Mouse (Mus musculus): ENCODE measurements around the gene Gm10842. TPM values are rescaled to one million over a fixed set of nuclear protein-coding genes. Genes with fewer than 3 reads are reported as not detected.
"Not testable (repeated sequence)": the region's sequence is repeated elsewhere in the genome, so short reads cannot be mapped to it uniquely, and the experiment has no call there.

The Gm10842 gene
- polyA plus RNA-seq, 1 experiment from 2014 or later, result not detected

GRCm38 (mm10) chr11:105137255-105137654 is 9.4 kb upstream of the Gm10842 start:
- peaks cover 100% of the 10 kb centered on the region for H3K36me3 ChIP-seq (replicated peaks; ENCODE audit: control insufficient read depth, insufficient read depth)
- H3K9ac ChIP-seq; ATAC-seq (ENCODE audit: low FRiP score); H3K4me1 ChIP-seq (replicated peaks; ENCODE audit: control insufficient read depth, insufficient read depth, low read length); H3K27me3 ChIP-seq (ENCODE audit: control insufficient read depth, insufficient read depth, low read length); H3K4me2 ChIP-seq (replicated peaks); H3K4me3 ChIP-seq (replicated peaks; ENCODE audit: low read length); H3K9me3 ChIP-seq (ENCODE audit: control insufficient read depth, low read length); DNase-seq (ENCODE audit: low spot score); H3K27ac ChIP-seq: not testable (repeated sequence)
- 89% methylated on average over 2 of the region's 2 CpGs for WGBS

GRCm38 (mm10) chr11:105140512-105140911 is 6.2 kb upstream of the Gm10842 start:
- not testable (repeated sequence) for DNase-seq (ENCODE audit: low spot score); H3K4me2 ChIP-seq (replicated peaks); H3K27me3 ChIP-seq (ENCODE audit: control insufficient read depth, insufficient read depth, low read length); ATAC-seq (ENCODE audit: low FRiP score); H3K27ac ChIP-seq; H3K4me3 ChIP-seq (replicated peaks; ENCODE audit: low read length); H3K9ac ChIP-seq; H3K4me1 ChIP-seq (replicated peaks; ENCODE audit: control insufficient read depth, insufficient read depth, low read length); H3K9me3 ChIP-seq (ENCODE audit: control insufficient read depth, low read length)
- WGBS, result 98% methylated on average over 7 of the region's 8 CpGs
- H3K36me3 ChIP-seq (replicated peaks; ENCODE audit: control insufficient read depth, insufficient read depth), result peaks cover 68% of the 10 kb centered on the region

GRCm38 (mm10) chr11:105141115-105141514 is 5.6 kb upstream of the Gm10842 start:
- WGBS, result 92% methylated on average over 5 of the region's 5 CpGs
- H3K4me1 ChIP-seq (replicated peaks; ENCODE audit: control insufficient read depth, insufficient read depth, low read length), result no peaks in the 10 kb centered on the region

GRCm38 (mm10) chr11:105143564-105143963 is 3.1 kb upstream of the Gm10842 start:
- no peak overlapping the region for H3K4me3 ChIP-seq (replicated peaks; ENCODE audit: low read length)
- DNase-seq (ENCODE audit: low spot score), result no peak
- ATAC-seq (ENCODE audit: low FRiP score), result no peak
- no peaks in the 10 kb centered on the region for H3K4me1 ChIP-seq (replicated peaks; ENCODE audit: control insufficient read depth, insufficient read depth, low read length)
- H3K27ac ChIP-seq, result no peak overlapping the region
- H3K36me3 ChIP-seq (replicated peaks; ENCODE audit: control insufficient read depth, insufficient read depth), result peaks cover 38% of the 10 kb centered on the region
- no peak overlapping the region for H3K4me2 ChIP-seq (replicated peaks)
- H3K9ac ChIP-seq, result no peak overlapping the region
- H3K9me3 ChIP-seq (ENCODE audit: control insufficient read depth, low read length), result no peaks in the 10 kb centered on the region
- no peaks in the 10 kb centered on the region for H3K27me3 ChIP-seq (ENCODE audit: control insufficient read depth, insufficient read depth, low read length)

More at GRCm38 (mm10) chr11:105141115-105141514, 5.6 kb upstream of the Gm10842 start:
- no peaks in the 10 kb centered on the region for H3K9me3 ChIP-seq (ENCODE audit: control insufficient read depth, low read length)
- DNase-seq (ENCODE audit: low spot score), result no peak
- H3K9ac ChIP-seq, result no peak overlapping the region
- H3K27ac ChIP-seq, result no peak overlapping the region
- H3K36me3 ChIP-seq (replicated peaks; ENCODE audit: control insufficient read depth, insufficient read depth), result peaks cover 62% of the 10 kb centered on the region
- no peak overlapping the region for H3K4me3 ChIP-seq (replicated peaks; ENCODE audit: low read length)
- no peak overlapping the region for H3K4me2 ChIP-seq (replicated peaks)
- no peaks in the 10 kb centered on the region for H3K27me3 ChIP-seq (ENCODE audit: control insufficient read depth, insufficient read depth, low read length)
- ATAC-seq (ENCODE audit: low FRiP score), result no peak

GRCm38 (mm10) chr11:105144084-105144483 is 2.6 kb upstream of the Gm10842 start:
- H3K4me1 ChIP-seq (replicated peaks; ENCODE audit: control insufficient read depth, insufficient read depth, low read length), result no peaks in the 10 kb centered on the region
- no peak overlapping the region for H3K4me2 ChIP-seq (replicated peaks)
- H3K4me3 ChIP-seq (replicated peaks; ENCODE audit: low read length), result no peak overlapping the region
- no peaks in the 10 kb centered on the region for H3K9me3 ChIP-seq (ENCODE audit: control insufficient read depth, low read length)
- no peak overlapping the region for H3K27ac ChIP-seq
- no peaks in the 10 kb centered on the region for H3K27me3 ChIP-seq (ENCODE audit: control insufficient read depth, insufficient read depth, low read length)
- no peak for ATAC-seq (ENCODE audit: low FRiP score)
- no peak overlapping the region for H3K9ac ChIP-seq
- 92% methylated on average over 3 of the region's 3 CpGs for WGBS
- DNase-seq (ENCODE audit: low spot score), result no peak
- H3K36me3 ChIP-seq (replicated peaks; ENCODE audit: control insufficient read depth, insufficient read depth), result peaks cover 33% of the 10 kb centered on the region

- WGBS, result 85% methylated on average over 11 of the region's 11 CpGs
- no peak overlapping the region for H3K27ac ChIP-seq
- no peak overlapping the region for H3K4me2 ChIP-seq (replicated peaks)
- DNase-seq (ENCODE audit: low spot score) (no peak), ATAC-seq (ENCODE audit: low FRiP score) (no peak)
- H3K9ac ChIP-seq, result no peak overlapping the region
- H3K36me3 ChIP-seq (replicated peaks; ENCODE audit: control insufficient read depth, insufficient read depth), result peaks cover 27% of the 10 kb centered on the region
- no peak overlapping the region for H3K4me3 ChIP-seq (replicated peaks; ENCODE audit: low read length)
- no peaks in the 10 kb centered on the region for H3K27me3 ChIP-seq (ENCODE audit: control insufficient read depth, insufficient read depth, low read length)
- no peaks in the 10 kb centered on the region for H3K4me1 ChIP-seq (replicated peaks; ENCODE audit: control insufficient read depth, insufficient read depth, low read length)
- no peaks in the 10 kb centered on the region for H3K9me3 ChIP-seq (ENCODE audit: control insufficient read depth, low read length)
Measured at GRCm38 (mm10) chr11:105144508-105145210, 2.0 kb upstream of the Gm10842 start.

- no peak for DNase-seq (ENCODE audit: low spot score)
- no peak for ATAC-seq (ENCODE audit: low FRiP score)
- Histone ChIP-seq H3K27me3 (ENCODE audit: control insufficient read depth, insufficient read depth, low read length) (no peaks in the 10 kb centered on the region), H3K9me3 (ENCODE audit: control insufficient read depth, low read length) (no peaks in the 10 kb centered on the region), H3K27ac (no peak overlapping the region), H3K4me3 (replicated peaks; ENCODE audit: low read length) (no peak overlapping the region), H3K4me2 (replicated peaks) (no peak overlapping the region), H3K36me3 (replicated peaks; ENCODE audit: control insufficient read depth, insufficient read depth) (peaks cover 21% of the 10 kb centered on the region), H3K4me1 (replicated peaks; ENCODE audit: control insufficient read depth, insufficient read depth, low read length) (no peaks in the 10 kb centered on the region), H3K9ac (no peak overlapping the region)
- 92% methylated on average over 10 of the region's 10 CpGs for WGBS
Measured at GRCm38 (mm10) chr11:105145211-105145610, 1.5 kb upstream of the Gm10842 start.

GRCm38 (mm10) chr11:105149353-105149752 is 2.7 kb downstream of the Gm10842 start:
- no peaks in the 10 kb centered on the region for H3K27me3 ChIP-seq (ENCODE audit: control insufficient read depth, insufficient read depth, low read length)
- no peak for ATAC-seq (ENCODE audit: low FRiP score)
- WGBS, result 86% methylated on average over 3 of the region's 3 CpGs

GRCm38 (mm10) chr11:105149766-105150165 is 3.1 kb downstream of the Gm10842 start:
- ATAC-seq (ENCODE audit: low FRiP score) (no peak), DNase-seq (ENCODE audit: low spot score) (no peak)
- Histone ChIP-seq H3K36me3 (replicated peaks; ENCODE audit: control insufficient read depth, insufficient read depth) (no peaks in the 10 kb centered on the region), H3K27ac (no peak overlapping the region), H3K9ac (no peak overlapping the region), H3K9me3 (ENCODE audit: control insufficient read depth, low read length) (no peaks in the 10 kb centered on the region), H3K4me3 (replicated peaks; ENCODE audit: low read length) (no peak overlapping the region), H3K4me2 (replicated peaks) (no peak overlapping the region), H3K4me1 (replicated peaks; ENCODE audit: control insufficient read depth, insufficient read depth, low read length) (0 out of 2 replicates have a peak, but pooled peaks cover 13% of the 10 kb centered on the region), H3K27me3 (ENCODE audit: control insufficient read depth, insufficient read depth, low read length) (no peaks in the 10 kb centered on the region)
- WGBS, result 87% methylated on average over 1 of the region's 1 CpGs

More at GRCm38 (mm10) chr11:105149353-105149752, 2.7 kb downstream of the Gm10842 start:
- H3K4me1 ChIP-seq (replicated peaks; ENCODE audit: control insufficient read depth, insufficient read depth, low read length), result 0 out of 2 replicates have a peak, but pooled peaks cover 13% of the 10 kb centered on the region
- no peaks in the 10 kb centered on the region for H3K9me3 ChIP-seq (ENCODE audit: control insufficient read depth, low read length)
- H3K4me2 ChIP-seq (replicated peaks), result no peak overlapping the region
- no peak overlapping the region for H3K9ac ChIP-seq
- no peak overlapping the region for H3K27ac ChIP-seq
- H3K36me3 ChIP-seq (replicated peaks; ENCODE audit: control insufficient read depth, insufficient read depth), result no peaks in the 10 kb centered on the region
- DNase-seq (ENCODE audit: low spot score), result no peak
- H3K4me3 ChIP-seq (replicated peaks; ENCODE audit: low read length), result no peak overlapping the region
